Mouse (Mus musculus) megakaryocyte, embryonic 14.5 days (primary cell): ENCODE results near the gene Nop56.

Source experiments
- FLI1 ChIP-seq: IDR thresholded peaks from 2 replicates; pipeline ENCODE4 v1.6.1; 2012; ENCODE audit warnings: low read length, inconsistent platforms, mixed read lengths
- GATA1 ChIP-seq: IDR thresholded peaks from 3 replicates; pipeline ENCODE4 v1.6.1; 2012; ENCODE audit warnings: mixed read lengths, low read length, inconsistent platforms, borderline replicate concordance

DNA sequence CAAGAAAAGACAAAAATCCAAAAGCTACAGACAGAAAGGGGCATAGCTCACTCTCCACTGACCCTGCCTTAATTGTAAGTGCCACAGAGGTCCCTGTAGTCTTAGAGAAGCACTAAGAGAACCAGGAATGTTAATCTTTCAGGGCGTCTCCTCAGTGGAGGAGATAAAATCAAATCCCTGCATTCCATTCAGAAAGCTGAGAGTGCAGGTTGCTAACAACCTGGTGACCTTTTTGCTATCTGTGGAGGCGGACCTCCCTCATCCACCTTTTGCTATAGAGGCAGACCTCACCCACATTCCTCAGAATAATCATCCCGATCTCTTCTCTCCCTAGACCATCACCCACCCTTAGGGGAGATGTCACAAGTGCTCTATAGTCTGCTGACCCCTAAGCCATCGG, 14.9 kb downstream of the Nop56 start:
- TF ChIP-seq FLI1 (no peak), GATA1 (no peak)
